Mouse (Mus musculus): Measurements from ENCODE around the gene Chid1. TPM values are rescaled to one million over a fixed set of nuclear protein-coding genes. Genes with fewer than 3 reads are reported as not detected.

The Chid1 gene
- polyA plus RNA-seq, 1 experiment from 2014 or later: 35.9 TPM

DNA sequence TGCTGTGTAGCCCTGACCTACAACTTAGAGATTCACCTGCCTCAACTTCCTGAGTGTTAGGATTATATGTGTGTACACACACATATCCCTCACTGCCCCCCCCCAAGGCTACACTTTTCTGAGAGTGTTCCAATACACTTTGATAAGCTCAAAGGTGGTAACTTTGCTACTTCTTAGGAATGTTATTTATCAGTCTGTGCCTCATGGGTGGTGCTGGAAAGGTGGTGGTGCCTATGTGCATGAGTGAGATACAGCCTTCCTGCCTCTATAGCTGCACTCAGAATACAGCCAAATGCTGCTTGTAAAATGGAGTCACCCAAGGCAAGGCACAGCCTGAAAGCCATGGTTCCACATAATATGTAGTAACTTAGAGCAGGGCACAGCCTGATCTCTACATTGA lies 19.3 kb upstream of the Chid1 start:
- Histone ChIP-seq H3K4me1 (replicated peaks) (peaks cover 25% of the 10 kb centered on the region), H3K36me3 (no peaks in the 10 kb centered on the region), H3K9me3 (replicated peaks) (no peaks in the 10 kb centered on the region), H3K4me3 (no peak overlapping the region), H3K4me2 (no peak overlapping the region), H3K27me3 (replicated peaks) (no peaks in the 10 kb centered on the region), H3K27ac (ENCODE audit: poor library complexity, severe bottlenecking) (no peak overlapping the region), H3K9ac (no peak overlapping the region)
- no peak for ATAC-seq (ENCODE audit: insufficient number of reproducible peaks, low FRiP score)

DNA sequence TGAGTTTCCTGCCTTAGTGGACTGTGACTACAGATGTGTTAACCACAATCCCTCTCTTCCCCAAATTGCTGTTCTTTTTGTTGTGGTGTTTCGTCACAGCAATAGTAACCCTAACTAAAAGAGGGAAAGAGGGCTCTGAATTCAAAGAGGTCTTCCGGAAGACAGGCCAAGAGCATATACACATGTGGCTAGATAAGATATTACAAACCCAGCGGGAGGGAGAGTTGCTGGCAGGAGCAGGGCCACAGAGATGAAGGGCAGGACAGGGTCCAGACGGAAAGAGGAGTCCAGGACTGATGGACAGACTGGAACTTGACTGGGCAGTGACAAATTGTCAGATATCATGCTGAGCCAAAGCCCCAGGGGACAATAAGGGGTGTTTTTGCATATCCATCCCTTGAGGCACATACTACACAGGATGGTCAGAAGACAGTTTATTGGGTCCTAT lies 18.7 kb upstream of the Chid1 start:
- no peak overlapping the region for H3K4me3 ChIP-seq
- no peaks in the 10 kb centered on the region for H3K27me3 ChIP-seq (replicated peaks)
- no peaks in the 10 kb centered on the region for H3K9me3 ChIP-seq (replicated peaks)
- H3K27ac ChIP-seq (ENCODE audit: poor library complexity, severe bottlenecking): no peak overlapping the region
- H3K4me2 ChIP-seq: no peak overlapping the region
- peaks cover 19% of the 10 kb centered on the region for H3K4me1 ChIP-seq (replicated peaks)
- WGBS: 21% methylated on average over 4 of the region's 4 CpGs
- no peak overlapping the region for H3K9ac ChIP-seq
- ATAC-seq (ENCODE audit: insufficient number of reproducible peaks, low FRiP score): no peak
- H3K36me3 ChIP-seq: no peaks in the 10 kb centered on the region

DNA sequence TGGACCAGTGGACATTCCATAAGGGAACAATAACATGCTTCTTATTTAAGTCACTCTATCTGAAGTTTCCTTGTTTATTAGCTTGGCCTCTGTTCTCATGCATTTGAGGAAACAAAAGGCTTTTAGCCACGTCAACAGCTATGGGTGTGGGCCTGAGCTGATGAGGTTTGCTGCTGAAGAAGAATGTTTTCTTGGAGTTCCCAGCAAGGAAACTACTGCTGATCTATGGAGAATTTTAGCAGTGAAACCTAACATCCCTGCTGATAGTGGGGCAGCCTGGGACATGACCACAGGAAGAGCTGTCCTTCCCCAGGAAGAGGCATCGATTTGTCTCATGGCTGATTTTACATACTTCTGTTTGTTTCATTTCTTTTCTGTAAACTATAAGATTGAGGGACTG lies 10.8 kb upstream of the Chid1 start:
- H3K27me3 ChIP-seq (replicated peaks): no peaks in the 10 kb centered on the region
- ATAC-seq (ENCODE audit: insufficient number of reproducible peaks, low FRiP score): no peak
- 64% methylated on average over 2 of the region's 2 CpGs for WGBS
- H3K4me2 ChIP-seq: no peak overlapping the region
- no peaks in the 10 kb centered on the region for H3K4me1 ChIP-seq (replicated peaks)
- H3K9ac ChIP-seq: no peak overlapping the region
- H3K4me3 ChIP-seq: no peak overlapping the region
- no peaks in the 10 kb centered on the region for H3K36me3 ChIP-seq
- no peaks in the 10 kb centered on the region for H3K9me3 ChIP-seq (replicated peaks)
- no peak overlapping the region for H3K27ac ChIP-seq (ENCODE audit: poor library complexity, severe bottlenecking)

- no peak overlapping the region for H3K4me3 ChIP-seq
- peaks cover 3% of the 10 kb centered on the region; the same call in 1 of the 2 replicates for H3K4me1 ChIP-seq (replicated peaks)
- H3K4me2 ChIP-seq: no peak overlapping the region
- 80% methylated on average over 3 of the region's 3 CpGs for WGBS
- H3K9me3 ChIP-seq (replicated peaks): no peaks in the 10 kb centered on the region
- H3K36me3 ChIP-seq: no peaks in the 10 kb centered on the region
- H3K27ac ChIP-seq (ENCODE audit: poor library complexity, severe bottlenecking): no peak overlapping the region
- ATAC-seq (ENCODE audit: insufficient number of reproducible peaks, low FRiP score): no peak
- no peaks in the 10 kb centered on the region for H3K27me3 ChIP-seq (replicated peaks)
- H3K9ac ChIP-seq: no peak overlapping the region
These were observed 9.9 kb upstream of the Chid1 start for GRCm38 (mm10) chr7:141549432-141550061.

- H3K9ac ChIP-seq: no peak overlapping the region
- H3K4me2 ChIP-seq: no peak overlapping the region
- no peak overlapping the region for H3K4me3 ChIP-seq
- WGBS: 59% methylated on average over 4 of the region's 4 CpGs
- H3K4me1 ChIP-seq (replicated peaks): peaks cover 13% of the 10 kb centered on the region
- ATAC-seq (ENCODE audit: insufficient number of reproducible peaks, low FRiP score): no peak
- H3K9me3 ChIP-seq (replicated peaks): no peaks in the 10 kb centered on the region
- H3K27me3 ChIP-seq (replicated peaks): no peaks in the 10 kb centered on the region; the same call in 1 of the 2 replicates
- no peak overlapping the region for H3K27ac ChIP-seq (ENCODE audit: poor library complexity, severe bottlenecking)
- no peaks in the 10 kb centered on the region for H3K36me3 ChIP-seq
These were observed 5.0 kb upstream of the Chid1 start for GRCm38 (mm10) chr7:141544654-141545053.

- no peak for ATAC-seq (ENCODE audit: insufficient number of reproducible peaks, low FRiP score)
- H3K36me3 ChIP-seq: no peaks in the 10 kb centered on the region
- peaks cover 27% of the 10 kb centered on the region for H3K4me1 ChIP-seq (replicated peaks)
- no peaks in the 10 kb centered on the region; the same call in 1 of the 2 replicates for H3K27me3 ChIP-seq (replicated peaks)
- H3K9me3 ChIP-seq (replicated peaks): no peaks in the 10 kb centered on the region
- no peak overlapping the region for H3K4me2 ChIP-seq
- WGBS: 90% methylated on average over 2 of the region's 2 CpGs
- no peak overlapping the region for H3K27ac ChIP-seq (ENCODE audit: poor library complexity, severe bottlenecking)
- H3K4me3 ChIP-seq: no peak overlapping the region
- H3K9ac ChIP-seq: no peak overlapping the region
These were observed 2.9 kb upstream of the Chid1 start for GRCm38 (mm10) chr7:141542588-141542987.

DNA sequence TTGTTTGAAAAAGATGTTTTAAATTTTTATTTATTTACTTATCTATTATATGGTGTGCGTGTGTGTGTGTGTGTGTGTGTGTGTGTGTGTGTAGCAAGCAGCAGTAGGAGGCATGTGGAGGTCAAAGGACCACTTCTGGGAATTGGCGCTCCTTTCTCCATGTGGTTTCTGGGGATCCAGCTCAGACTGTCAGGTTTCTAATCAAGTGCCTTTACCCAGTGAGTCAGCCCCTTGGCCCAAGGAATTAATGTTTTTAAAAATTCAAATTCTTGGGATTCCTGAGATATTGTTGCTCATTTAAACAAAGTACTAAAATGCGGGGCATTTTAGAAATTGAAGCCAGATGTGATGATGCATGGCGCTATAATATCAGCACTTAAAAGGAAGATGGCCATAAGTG lies 2.0 kb upstream of the Chid1 start:
- Histone ChIP-seq H3K36me3 (no peaks in the 10 kb centered on the region), H3K4me1 (replicated peaks) (peaks cover 27% of the 10 kb centered on the region), H3K9ac (no peak overlapping the region), H3K27me3 (replicated peaks) (no peaks in the 10 kb centered on the region; the same call in 1 of the 2 replicates), H3K4me2 (no peak overlapping the region), H3K9me3 (replicated peaks) (no peaks in the 10 kb centered on the region), H3K27ac (ENCODE audit: poor library complexity, severe bottlenecking) (no peak overlapping the region), H3K4me3 (no peak overlapping the region)
- 79% methylated on average over 4 of the region's 4 CpGs for WGBS
- ATAC-seq (ENCODE audit: insufficient number of reproducible peaks, low FRiP score): no peak

DNA sequence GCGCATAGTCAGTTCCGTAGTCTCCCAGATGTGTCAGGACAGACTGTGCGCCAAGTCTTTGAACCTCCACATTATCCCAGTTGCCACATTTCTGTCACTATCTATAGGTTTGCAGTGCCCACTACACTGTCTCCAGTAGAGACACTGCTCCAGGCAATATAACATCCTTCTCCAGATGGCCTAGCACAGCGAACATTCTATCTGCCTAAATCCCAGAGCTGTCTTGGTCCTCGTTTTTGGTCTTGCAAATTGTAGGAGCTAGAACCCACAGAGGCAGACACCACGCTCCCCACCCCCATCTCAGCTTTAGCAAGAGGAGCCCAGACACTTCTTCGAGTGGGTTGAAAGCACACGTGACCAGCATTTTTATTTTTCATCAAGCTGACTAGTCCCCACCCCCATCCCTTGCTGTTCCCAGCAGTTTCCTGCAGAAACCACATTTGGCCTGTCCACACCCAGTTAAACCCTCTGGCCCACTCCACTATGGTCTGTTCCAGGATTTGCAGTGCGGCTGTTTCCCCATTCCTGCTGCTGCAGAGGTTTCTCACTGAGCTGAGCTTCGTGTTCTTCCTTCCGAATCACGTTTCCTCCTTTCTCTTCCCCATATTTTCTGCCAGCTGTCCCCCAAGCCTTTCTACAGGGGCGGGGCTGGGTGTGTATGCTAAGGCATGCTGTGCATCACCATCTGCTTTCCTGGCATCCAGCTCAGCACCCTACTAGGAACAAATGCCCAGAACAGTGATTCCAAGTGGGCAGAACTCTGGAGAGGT lies 840 bp upstream of the Chid1 start:
- Histone ChIP-seq H3K4me3 (peak overlapping the region; percentile 85), H3K9ac (peak overlapping the region; percentile 77), H3K4me1 (replicated peaks) (peaks cover 27% of the 10 kb centered on the region), H3K9me3 (replicated peaks) (no peaks in the 10 kb centered on the region), H3K4me2 (peak overlapping the region; percentile 94), H3K27ac (ENCODE audit: poor library complexity, severe bottlenecking) (peak overlapping the region; percentile 25; the same call in 1 of the 2 replicates), H3K27me3 (replicated peaks) (no peaks in the 10 kb centered on the region; the same call in 1 of the 2 replicates), H3K36me3 (no peaks in the 10 kb centered on the region)
- 54% methylated on average over 13 of the region's 13 CpGs for WGBS
- no peak; the same call in 1 of the 2 replicates for ATAC-seq (ENCODE audit: insufficient number of reproducible peaks, low FRiP score)

GRCm38 (mm10) chr7:141538852-141539555 lies 653 bp downstream of the Chid1 start:
- Histone ChIP-seq H3K4me1 (replicated peaks) (peaks cover 30% of the 10 kb centered on the region), H3K27me3 (replicated peaks) (no peaks in the 10 kb centered on the region; the same call in 1 of the 2 replicates), H3K4me2 (peak overlapping the region; percentile 94), H3K27ac (ENCODE audit: poor library complexity, severe bottlenecking) (peak overlapping the region; percentile 86), H3K36me3 (no peaks in the 10 kb centered on the region), H3K9ac (peak overlapping the region; percentile 90), H3K9me3 (replicated peaks) (no peaks in the 10 kb centered on the region), H3K4me3 (peak overlapping the region; percentile 85)
- no peak; the same call in 1 of the 2 replicates for ATAC-seq (ENCODE audit: insufficient number of reproducible peaks, low FRiP score)
- WGBS: 12% methylated on average over 18 of the region's 18 CpGs

DNA sequence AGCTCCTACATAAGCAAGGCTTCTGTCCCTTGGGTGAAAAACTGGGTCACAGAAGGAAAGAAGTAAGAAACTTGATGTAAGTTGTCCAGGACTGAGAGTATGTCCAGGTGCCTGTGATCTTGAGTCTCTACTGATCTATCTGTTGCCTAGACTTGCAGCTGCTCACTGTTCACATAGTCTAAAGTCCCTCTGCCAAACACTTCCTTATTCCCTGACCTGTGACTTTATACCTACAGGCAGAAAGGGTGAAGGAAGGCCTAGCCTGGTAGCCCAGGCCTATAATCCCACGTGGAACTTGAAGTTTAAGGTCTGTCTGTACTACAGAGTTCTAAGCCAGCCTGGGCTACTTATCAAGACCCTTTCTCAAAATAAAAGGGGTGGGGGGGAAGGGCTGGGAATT lies 4.1 kb downstream of the Chid1 start:
- no peaks in the 10 kb centered on the region for H3K27me3 ChIP-seq (replicated peaks)
- no peak for ATAC-seq (ENCODE audit: insufficient number of reproducible peaks, low FRiP score)
- H3K4me1 ChIP-seq (replicated peaks): peaks cover 27% of the 10 kb centered on the region
- peaks cover 11% of the 10 kb centered on the region for H3K36me3 ChIP-seq
- no peak overlapping the region for H3K9ac ChIP-seq
- WGBS: 72% methylated on average over 1 of the region's 1 CpGs
- no peak overlapping the region for H3K27ac ChIP-seq (ENCODE audit: poor library complexity, severe bottlenecking)
- no peak overlapping the region for H3K4me2 ChIP-seq
- no peaks in the 10 kb centered on the region for H3K9me3 ChIP-seq (replicated peaks)
- H3K4me3 ChIP-seq: no peak overlapping the region

DNA sequence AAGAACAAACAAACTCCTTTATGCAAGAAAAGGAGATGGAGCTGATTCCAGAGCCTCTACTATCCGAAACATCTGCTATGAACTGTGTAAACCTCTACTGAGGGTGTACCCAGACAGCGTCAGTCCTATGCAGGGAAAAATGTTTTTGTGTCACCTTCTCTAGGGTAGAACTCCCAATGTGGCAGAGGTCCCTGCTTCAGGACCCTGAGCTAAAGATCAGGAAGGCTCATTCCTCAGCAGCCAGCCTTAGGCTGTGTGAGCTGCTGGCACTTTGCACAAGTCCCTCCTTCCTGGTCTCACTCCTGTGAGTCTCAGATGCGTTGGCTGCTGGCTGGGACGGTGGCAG lies 14.1 kb downstream of the Chid1 start:
- peaks cover 49% of the 10 kb centered on the region for H3K36me3 ChIP-seq
- WGBS: 91% methylated on average over 4 of the region's 4 CpGs

More for the DNA sequence above, 14.1 kb downstream of the Chid1 start:
- no peaks in the 10 kb centered on the region for H3K4me1 ChIP-seq (replicated peaks)
- H3K27ac ChIP-seq (ENCODE audit: poor library complexity, severe bottlenecking): no peak overlapping the region
- H3K27me3 ChIP-seq (replicated peaks): no peaks in the 10 kb centered on the region
- no peak overlapping the region for H3K4me2 ChIP-seq
- no peaks in the 10 kb centered on the region for H3K9me3 ChIP-seq (replicated peaks)
- H3K9ac ChIP-seq: no peak overlapping the region
- no peak for ATAC-seq (ENCODE audit: insufficient number of reproducible peaks, low FRiP score)
- no peak overlapping the region for H3K4me3 ChIP-seq

Measured in heart, embryonic 12.5 days (tissue).